Mouse (Mus musculus): ENCODE results near the gene Pom121l2. TPM values are rescaled to one million over a fixed set of nuclear protein-coding genes. Genes with fewer than 3 reads are reported as not detected.

Gene Pom121l2
- polyA plus RNA-seq (2012; rRNA removed): not detected in 2 replicates

GRCm38 (mm10) chr13:21980981-21981802 is at the start of gene Pom121l2:
Gene Pom121l2, plus strand, starts transcription at chr13:21981194.

GRCm38 (mm10) chr13:21944926-21945740 is 35.9 kb upstream of the Pom121l2 start, which contains the start of gene Zfp184:
Gene Zfp184, plus strand, starts transcription at chr13:21945094.

GRCm38 (mm10) chr13:22009642-22010041 is 28.6 kb downstream of the Pom121l2 start, which contains the start of gene Prss16:
Gene Prss16, minus strand, starts transcription at chr13:22009742.

GRCm38 (mm10) chr13:22035267-22036148 is 54.5 kb downstream of the Pom121l2 start, which contains the start of the genes Hist1h2ah and Hist1h2bk:
Gene Hist1h2ah, minus strand, starts transcription at chr13:22035568.
Gene Hist1h2bk, plus strand, starts transcription at chr13:22035870.

Other genes with a start within 250 kb of the Pom121l2 start
- gene Hist1h4j, start 246.1 kb upstream of the Pom121l2 start, polyA plus RNA-seq (2012; rRNA removed): 1.6 and 2.1 TPM in 2 replicates
- 4.7 and 8.7 TPM in 2 replicates for gene Hist1h4k, start 230.7 kb upstream of the Pom121l2 start, polyA plus RNA-seq (2012; rRNA removed)
- 8.2 and 14.0 TPM in 2 replicates for gene Hist1h2ak, start 227.4 kb upstream of the Pom121l2 start, polyA plus RNA-seq (2012; rRNA removed)
- 1.2 and 4.2 TPM in 2 replicates for gene Hist1h2bn, start 227.1 kb upstream of the Pom121l2 start, polyA plus RNA-seq (2012; rRNA removed)
- gene Hist1h1b, start 200.6 kb upstream of the Pom121l2 start, polyA plus RNA-seq (2012; rRNA removed): 0.24 TPM in 1 of 2 replicates, not detected in the other
- gene Hist1h3i, start 197.8 kb upstream of the Pom121l2 start, polyA plus RNA-seq (2012; rRNA removed): 19.2 and 38.0 TPM in 2 replicates
- gene Hist1h2an, start 194.0 kb upstream of the Pom121l2 start, polyA plus RNA-seq (2012; rRNA removed): 1.5 and 14.1 TPM in 2 replicates
- gene Hist1h2bp, start 193.7 kb upstream of the Pom121l2 start, polyA plus RNA-seq (2012; rRNA removed): 0.90 TPM in 1 of 2 replicates, not detected in the other
- gene Hist1h2bq, start 171.0 kb upstream of the Pom121l2 start, polyA plus RNA-seq (2012; rRNA removed): 6.4 and 9.3 TPM in 2 replicates
- gene Hist1h2ao, start 170.7 kb upstream of the Pom121l2 start, polyA plus RNA-seq (2012; rRNA removed): not detected in 2 replicates
- gene Hist1h4m, start 169.4 kb upstream of the Pom121l2 start, polyA plus RNA-seq (2012; rRNA removed): not detected in 2 replicates
- gene Hist1h4n, start 149.0 kb upstream of the Pom121l2 start, polyA plus RNA-seq (2012; rRNA removed): 4.8 and 6.7 TPM in 2 replicates
- 121 and 393 TPM in 2 replicates for gene Hist1h2ap, start 147.7 kb upstream of the Pom121l2 start, polyA plus RNA-seq (2012; rRNA removed)
- gene Hist1h2br, start 147.5 kb upstream of the Pom121l2 start, polyA plus RNA-seq (2012; rRNA removed): 6.9 and 8.0 TPM in 2 replicates
- 0.03 TPM in 1 of 2 replicates, not detected in the other for gene Zfp184, start 36.1 kb upstream of the Pom121l2 start, polyA plus RNA-seq (2012; rRNA removed)
- 0.22 and 0.48 TPM in 2 replicates for gene Prss16, start 28.5 kb downstream of the Pom121l2 start, polyA plus RNA-seq (2012; rRNA removed)
- 5.9 and 12.0 TPM in 2 replicates for gene Hist1h2ah, start 54.4 kb downstream of the Pom121l2 start, polyA plus RNA-seq (2012; rRNA removed)
- 9.0 and 9.2 TPM in 2 replicates for gene Hist1h2bk, start 54.7 kb downstream of the Pom121l2 start, polyA plus RNA-seq (2012; rRNA removed)
- gene Hist1h4i, start 60.2 kb downstream of the Pom121l2 start, polyA plus RNA-seq (2012; rRNA removed): 1.7 and 4.4 TPM in 2 replicates
- gene Hist1h2ag, start 61.8 kb downstream of the Pom121l2 start, polyA plus RNA-seq (2012; rRNA removed): 1.6 and 2.8 TPM in 2 replicates
- 3.4 and 3.7 TPM in 2 replicates for gene Hist1h2bj, start 62.0 kb downstream of the Pom121l2 start, polyA plus RNA-seq (2012; rRNA removed)
- not detected in 2 replicates for gene Vmn1r188, start 103.2 kb downstream of the Pom121l2 start, polyA plus RNA-seq (2012; rRNA removed)
- not detected in 2 replicates for gene Vmn1r189, start 124.6 kb downstream of the Pom121l2 start, polyA plus RNA-seq (2012; rRNA removed)
- gene Vmn1r191, start 202.8 kb downstream of the Pom121l2 start, polyA plus RNA-seq (2012; rRNA removed): not detected in 2 replicates
- gene Vmn1r192, start 209.9 kb downstream of the Pom121l2 start, polyA plus RNA-seq (2012; rRNA removed): not detected in 2 replicates
- gene Vmn1r193, start 242.0 kb downstream of the Pom121l2 start, polyA plus RNA-seq (2012; rRNA removed): not detected in 2 replicates

Measured in stomach, adult 2 months (tissue).